Mouse (Mus musculus) hindbrain, postnatal 0 days (tissue): ENCODE data around the gene Gm19684. TPM values are rescaled to one million over a fixed set of nuclear protein-coding genes. Genes with fewer than 3 reads are reported as not detected.
"Not testable (repeated sequence)": the region's sequence is repeated elsewhere in the genome, so short reads cannot be mapped to it uniquely, and the experiment has no call there.

ENCODE experiments used
- ATAC-seq: fragments of 200-750 bp; cut with Nextera tagmentation; 2 replicates; pipeline ENCODE4 v1.8.0; 2017; ENCODE audit warnings: mild to moderate bottlenecking, moderate TSS enrichment, moderate library complexity
- DNase-seq: peaks from one replicate; pipeline ENCODE4 v3.0.0-alpha.2; 2015; ENCODE audit warnings: low spot score
- H3K27ac ChIP-seq: fragments of 300-500 bp; sonication (generic); 2 replicates; pipeline ENCODE4 v1.5.1; 2014; ENCODE audit warnings: mild to moderate bottlenecking
- H3K27me3 ChIP-seq: fragments of 300-500 bp; sonication (generic); 2 replicates; pipeline ENCODE4 v1.6.1; 2014; ENCODE audit warnings: low read length, mixed read lengths; ENCODE audit not compliant: insufficient read depth
- H3K36me3 ChIP-seq: fragments of 300-500 bp; sonication (generic); 2 replicates; pipeline ENCODE4 v1.6.1; 2014; ENCODE audit warnings: low read length, mixed read lengths; ENCODE audit not compliant: insufficient read depth
- H3K4me1 ChIP-seq: fragments of 300-500 bp; sonication (generic); 2 replicates; pipeline ENCODE4 v1.6.1; 2014; ENCODE audit warnings: antibody characterized with exemption, low read length, mixed read lengths; ENCODE audit not compliant: insufficient read depth
- H3K4me2 ChIP-seq: fragments of 300-500 bp; sonication (generic); 2 replicates; pipeline ENCODE4 v1.6.1; 2014; ENCODE audit warnings: low read depth, mild to moderate bottlenecking, low read length, moderate library complexity, mixed read lengths
- H3K4me3 ChIP-seq: fragments of 300-500 bp; sonication (generic); 2 replicates; pipeline ENCODE4 v1.5.1; 2014; ENCODE audit warnings: low read length
- H3K9ac ChIP-seq: fragments of 300-500 bp; sonication (generic); replicated peaks from 2 replicates; pipeline ENCODE4 v1.6.1; 2014; ENCODE audit warnings: mild to moderate bottlenecking, low read length, moderate library complexity, mixed read lengths
- H3K9me3 ChIP-seq: fragments of 300-500 bp; sonication (generic); 2 replicates; pipeline ENCODE4 v1.6.1; 2016; ENCODE audit warnings: low read length, mixed read lengths
- CTCF ChIP-seq: IDR thresholded peaks from 2 replicates; pipeline ENCODE4 v1.5.1; 2016; ENCODE audit warnings: antibody characterized with exemption, control low read depth, low read depth
- WGBS: fragments of 180-500 bp; shearing (Covaris S2); extraction: QIAGEN DNeasy Blood & Tissue Kit; methylation state at CpG from one replicate; pipeline ENCODE4 v1.1.7; 2014; 5-methylcytosine and 5-hydroxymethylcytosine counted together
- polyA plus RNA-seq: library from polyadenylated mRNA; unstranded; fragments of >200 nt; fragmentation: Nextera tagmentation; extraction: Ambion mirVana; gene quantifications from 2 replicates; pipeline ENCODE4 v1.2.1, GENCODE M21; 2015
- total RNA-seq: library from RNA; depleted of rRNA; stranded (reverse); fragments of >200 nt; gene quantifications from 2 replicates; pipeline ENCODE4 v1.2.3, GENCODE M21; 2014

Gm19684 gene
- total and polyA plus RNA-seq, 2 experiments from 2014 or later, result not detected

DNA sequence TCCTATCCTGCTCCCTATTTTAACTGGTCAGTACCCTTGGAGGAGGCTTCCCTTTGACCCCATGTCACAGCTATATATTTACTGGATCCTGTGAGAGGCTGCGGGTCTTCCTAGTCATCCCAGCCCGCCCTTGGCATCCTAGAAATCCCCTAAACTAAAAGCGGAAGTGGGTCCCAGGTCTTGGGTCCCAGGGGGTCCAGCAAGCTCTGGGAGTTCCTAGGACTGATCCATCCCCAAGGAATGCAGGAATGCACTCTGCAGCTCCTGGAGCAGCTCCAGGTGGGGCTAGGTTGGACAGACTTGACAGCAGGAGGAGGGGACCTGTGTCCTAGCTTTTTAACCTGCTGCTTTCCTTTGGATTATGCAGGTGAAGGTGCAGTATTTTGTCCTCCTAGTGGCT, 27.5 kb upstream of the Gm19684 start:
- ATAC-seq, result no peak
- TF ChIP-seq CTCF, result no peak
- Histone ChIP-seq H3K27me3 (no peaks in the 10 kb centered on the region), H3K4me3 (no peak overlapping the region), H3K4me1 (no peaks in the 10 kb centered on the region), H3K9ac (no peak overlapping the region), H3K27ac (no peak overlapping the region), H3K9me3 (no peaks in the 10 kb centered on the region), H3K36me3 (no peaks in the 10 kb centered on the region), H3K4me2 (no peak overlapping the region)
- no peak for DNase-seq
- 22% methylated on average over 3 of the region's 3 CpGs for WGBS

DNA sequence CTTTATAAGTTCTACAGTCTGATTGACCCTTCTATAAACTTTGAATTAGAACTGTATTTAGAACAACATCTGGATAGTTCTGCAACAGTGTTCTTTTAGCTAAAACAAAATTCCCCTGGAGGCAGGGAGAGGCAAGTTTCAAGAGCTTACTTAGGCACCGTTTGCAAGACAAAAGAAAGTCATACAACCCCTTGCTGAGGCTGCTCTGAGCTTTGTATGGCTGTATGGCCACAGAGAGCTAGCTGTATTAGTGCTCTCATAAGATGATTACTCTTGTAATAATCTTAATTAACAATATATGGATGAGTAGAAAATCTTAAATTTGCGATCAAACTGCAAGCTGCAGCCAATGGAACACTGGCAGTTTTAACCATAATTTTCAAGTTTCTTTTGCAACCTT, 21.9 kb upstream of the Gm19684 start:
- 42% methylated on average over 2 of the region's 2 CpGs for WGBS
- not testable (repeated sequence) for H3K9me3 ChIP-seq, DNase-seq, H3K4me2 ChIP-seq, H3K36me3 ChIP-seq, H3K9ac ChIP-seq, H3K27me3 ChIP-seq, ATAC-seq, H3K27ac ChIP-seq, H3K4me1 ChIP-seq, H3K4me3 ChIP-seq

DNA sequence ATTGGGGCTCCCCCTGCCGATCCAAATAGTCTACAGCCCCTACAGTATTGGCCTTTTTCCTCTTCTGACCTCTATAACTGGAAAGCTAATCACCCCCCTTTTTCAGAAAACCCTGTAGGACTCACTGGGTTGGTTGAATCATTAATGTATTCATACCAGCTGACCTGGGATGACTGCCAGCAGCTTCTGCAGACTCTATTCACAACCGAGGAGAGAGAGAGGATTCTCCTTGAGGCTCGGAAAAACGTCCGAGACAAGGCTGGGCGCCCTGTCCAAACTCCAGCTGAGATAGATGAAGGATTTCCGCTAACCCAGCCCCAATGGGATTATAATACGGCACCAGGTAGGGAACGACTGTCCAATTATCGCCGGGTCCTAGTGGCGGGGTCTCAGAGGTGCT, 19.4 kb upstream of the Gm19684 start:
- H3K27me3 ChIP-seq, H3K4me2 ChIP-seq, ATAC-seq, DNase-seq, H3K9ac ChIP-seq, H3K9me3 ChIP-seq, H3K4me1 ChIP-seq, H3K4me3 ChIP-seq, H3K36me3 ChIP-seq, H3K27ac ChIP-seq: not testable (repeated sequence)
- WGBS, result 69% methylated on average over 11 of the region's 12 CpGs

DNA sequence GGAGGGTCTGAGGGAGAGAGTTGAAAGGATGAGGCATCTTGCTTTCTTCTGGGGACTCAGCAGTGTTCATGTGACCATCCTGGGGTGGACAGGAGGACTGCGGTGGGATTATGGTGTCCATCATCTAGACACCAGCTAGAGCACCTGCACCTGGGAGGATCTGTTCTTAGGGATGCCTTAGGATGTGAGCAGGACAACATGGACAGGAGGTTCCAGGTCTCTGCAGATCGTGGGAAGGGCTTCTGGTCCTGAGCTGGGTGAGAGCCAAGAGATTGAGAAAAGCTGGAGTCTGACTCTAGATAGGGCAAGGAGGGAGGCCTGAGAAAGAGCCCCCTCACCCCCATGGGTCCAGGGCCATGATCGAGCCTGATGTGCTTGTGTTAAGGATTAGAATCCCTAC, 11.3 kb upstream of the Gm19684 start:
- 0 out of 2 replicates have a peak, but pooled peaks have one; percentile 16 for ATAC-seq
- not testable (repeated sequence) for H3K27ac ChIP-seq, H3K9ac ChIP-seq, H3K9me3 ChIP-seq, H3K4me2 ChIP-seq, H3K4me3 ChIP-seq, H3K27me3 ChIP-seq, H3K36me3 ChIP-seq, H3K4me1 ChIP-seq, DNase-seq
- whole genome bisulfite sequencing, result 63% methylated on average over 3 of the region's 3 CpGs

DNA sequence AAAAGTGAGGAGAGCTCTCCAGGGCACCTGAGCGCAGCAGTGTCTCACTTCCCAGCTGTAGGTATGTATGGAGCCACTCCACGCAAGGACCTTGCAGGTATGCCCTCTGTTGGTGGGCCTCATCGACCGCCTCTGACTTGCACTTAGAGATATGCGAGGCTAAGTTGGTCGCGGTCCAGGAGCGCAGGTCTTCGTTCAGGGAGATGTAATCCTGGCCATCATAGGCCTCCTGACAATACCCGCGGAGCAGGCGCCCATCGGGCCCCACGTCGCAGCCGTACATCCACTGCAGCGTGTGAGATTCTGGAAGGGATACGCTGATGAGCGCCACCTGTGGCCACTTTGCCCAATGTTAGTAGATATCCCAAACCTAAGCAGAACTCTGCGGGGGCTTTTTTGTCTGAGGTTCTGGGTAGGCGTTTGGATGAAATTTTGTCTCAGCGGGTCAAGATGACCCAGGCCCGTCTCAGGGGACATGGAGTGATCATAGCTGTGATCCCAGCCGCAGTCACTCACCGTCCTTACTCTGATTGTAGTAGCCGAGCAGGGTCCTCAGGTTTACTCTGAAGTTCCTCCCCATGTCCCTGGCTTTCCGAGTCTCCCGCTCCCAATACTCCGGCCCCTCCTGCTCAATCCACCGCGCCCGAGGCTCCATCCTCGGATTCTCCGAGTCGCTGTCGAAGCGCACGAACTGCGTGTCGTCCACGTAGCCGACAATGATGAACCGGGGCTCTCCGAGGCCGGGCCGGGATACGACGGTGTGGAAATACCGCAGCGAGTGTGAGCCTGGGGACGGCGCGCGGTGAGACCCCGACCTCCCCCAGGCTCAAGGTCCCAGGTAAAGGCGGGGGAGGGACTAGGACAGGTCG, 10.6 kb upstream of the Gm19684 start:
- H3K9ac ChIP-seq, result not testable (repeated sequence)

DNA sequence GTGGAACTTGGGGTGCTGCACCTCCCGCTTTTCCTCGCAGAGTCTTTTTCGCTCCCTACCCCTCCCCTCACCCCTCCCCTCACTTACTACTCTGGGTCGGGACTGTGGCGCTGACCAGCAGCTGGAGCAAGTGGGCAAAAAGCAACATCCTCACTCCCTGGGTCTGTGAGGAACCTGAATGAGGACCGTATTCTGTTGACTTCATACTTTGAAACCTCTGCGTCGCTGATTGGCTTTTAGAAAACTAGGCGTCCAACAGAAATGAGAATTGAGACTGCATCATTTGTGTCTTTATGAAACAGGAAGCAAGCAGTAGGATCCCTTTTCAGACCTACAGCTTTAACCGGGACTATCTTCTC, 10.0 kb upstream of the Gm19684 start:
- not testable (repeated sequence) for H3K9me3 ChIP-seq, H3K9ac ChIP-seq, H3K27ac ChIP-seq, H3K36me3 ChIP-seq, H3K27me3 ChIP-seq, H3K4me1 ChIP-seq
- H3K4me2 ChIP-seq, result peak overlapping the region; percentile 75
- ATAC-seq, result peak; percentile 41
- peak overlapping the region; percentile 41 for H3K4me3 ChIP-seq
- WGBS, result 4% methylated on average over 10 of the region's 10 CpGs
- peak; percentile 53 for DNase-seq

More for the DNA sequence above, 10.6 kb upstream of the Gm19684 start:
- H3K36me3 ChIP-seq, H3K4me1 ChIP-seq, H3K27me3 ChIP-seq, H3K27ac ChIP-seq, H3K9me3 ChIP-seq: not testable (repeated sequence)
- Histone ChIP-seq H3K4me2 (peak overlapping the region; percentile 75), H3K4me3 (peak overlapping the region; percentile 41)
- 1% methylated on average over 56 of the region's 57 CpGs for WGBS
- peak; percentile 50 for TF ChIP-seq CTCF
- peak; percentile 85 for ATAC-seq
- peak; percentile 10 for DNase-seq

DNA sequence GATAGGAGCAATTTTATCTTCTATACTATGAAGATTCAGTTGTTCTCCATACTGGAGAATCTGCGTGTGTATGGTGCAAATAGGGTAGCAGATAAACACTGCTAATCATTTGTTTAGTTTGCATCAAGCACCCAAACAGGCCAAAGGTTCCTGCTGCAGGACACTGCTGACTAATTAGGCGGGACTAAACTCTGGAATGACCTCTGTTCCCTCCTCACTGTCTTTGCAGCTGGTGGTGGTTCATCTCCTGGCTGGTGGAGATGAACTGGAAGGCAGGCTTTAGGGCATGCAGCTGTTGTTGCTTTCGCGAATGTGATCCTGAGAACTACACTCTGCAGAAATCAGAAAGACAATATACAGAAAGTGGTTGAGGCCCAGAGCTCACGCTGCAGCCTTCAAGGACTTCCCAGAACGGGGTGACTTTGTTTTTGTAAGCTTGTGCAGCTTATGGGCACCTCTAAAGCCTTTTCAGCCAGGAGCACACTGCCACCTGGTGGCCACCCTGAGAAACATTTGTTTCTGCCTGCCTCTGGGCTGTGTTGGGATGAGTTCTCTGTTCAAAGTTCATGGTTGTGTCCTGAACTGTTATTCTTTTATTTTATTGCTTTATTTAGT, 7.4 kb upstream of the Gm19684 start:
- H3K27me3 ChIP-seq, H3K27ac ChIP-seq, H3K4me2 ChIP-seq, H3K9me3 ChIP-seq, H3K4me3 ChIP-seq, H3K36me3 ChIP-seq, H3K9ac ChIP-seq, H3K4me1 ChIP-seq: not testable (repeated sequence)
- peak; percentile 72 for TF ChIP-seq CTCF
- peak; percentile 68; the same call in 1 of the 2 replicates for ATAC-seq
- peak; percentile 73 for DNase-seq
- 17% methylated on average over 6 of the region's 6 CpGs for WGBS

DNA sequence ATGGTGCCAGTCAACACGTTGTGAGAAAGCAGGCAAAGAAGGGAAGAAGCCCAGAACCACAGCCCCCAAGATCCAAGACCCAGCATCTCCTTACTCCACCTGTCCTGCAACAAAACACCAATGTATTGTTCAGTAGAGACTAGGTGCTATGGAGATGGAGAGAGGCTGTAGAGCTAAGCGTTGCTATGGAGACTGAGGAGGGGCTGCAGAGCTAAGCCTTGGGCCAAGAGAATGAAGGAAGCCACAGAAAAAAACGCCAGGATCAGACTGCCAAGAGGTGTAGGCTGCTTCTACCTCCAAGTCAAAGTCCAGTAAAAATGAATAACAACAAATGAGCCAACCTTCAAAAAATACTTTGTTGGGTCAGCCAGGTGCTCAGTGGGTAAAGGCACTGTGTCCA, 4.9 kb upstream of the Gm19684 start:
- not testable (repeated sequence) for H3K4me1 ChIP-seq, H3K27me3 ChIP-seq, H3K27ac ChIP-seq, H3K4me2 ChIP-seq, H3K4me3 ChIP-seq, H3K36me3 ChIP-seq, ATAC-seq, H3K9ac ChIP-seq, H3K9me3 ChIP-seq
- peak; percentile 15 for DNase-seq
- WGBS, result 27% methylated on average over 3 of the region's 3 CpGs

DNA sequence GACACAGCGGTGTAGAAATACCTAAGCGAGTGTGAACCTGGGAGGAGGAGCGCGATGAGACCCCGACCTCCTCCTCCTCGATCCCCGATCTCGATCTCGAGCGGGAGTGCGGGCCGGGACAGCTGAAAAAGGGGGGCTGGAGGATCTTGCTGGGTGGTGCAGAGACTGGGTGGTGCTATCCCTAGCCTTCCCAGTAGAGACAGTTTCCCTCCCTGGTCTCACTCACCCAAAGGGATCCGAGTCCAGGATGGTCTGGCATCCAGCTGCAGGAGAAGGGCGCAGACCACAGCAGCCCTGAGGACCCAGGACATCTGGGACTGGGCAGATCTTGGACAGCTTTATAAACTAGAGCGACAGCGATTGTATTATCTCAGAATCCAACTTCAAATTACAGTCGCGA, 639 bp upstream of the Gm19684 start:
- H3K9ac ChIP-seq, H3K27ac ChIP-seq, H3K36me3 ChIP-seq, H3K27me3 ChIP-seq, DNase-seq, H3K4me3 ChIP-seq, H3K9me3 ChIP-seq, H3K4me1 ChIP-seq, ATAC-seq: not testable (repeated sequence)
- WGBS, result 24% methylated on average over 18 of the region's 18 CpGs
- peak overlapping the region; percentile 31; the same call in 1 of the 2 replicates for H3K4me2 ChIP-seq

DNA sequence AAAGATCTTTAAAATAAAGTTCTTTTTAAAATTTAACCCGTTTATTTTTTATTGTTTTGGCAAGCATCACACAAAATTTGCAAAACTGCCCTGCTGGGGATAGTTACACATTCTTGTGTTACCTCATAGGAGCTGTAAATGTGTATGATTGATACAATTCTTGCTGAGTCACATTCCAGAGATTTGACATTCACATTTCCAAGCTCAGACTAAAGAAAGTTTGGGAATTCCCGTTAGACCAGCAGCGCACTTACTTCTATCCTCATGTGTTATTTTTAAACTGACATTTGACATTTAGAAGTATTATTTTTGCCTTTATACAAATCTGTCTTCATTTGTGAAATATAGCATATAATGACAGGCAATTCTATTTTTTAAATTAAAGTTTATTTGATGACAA, 2.6 kb downstream of the Gm19684 start:
- WGBS, result 77% methylated on average over 3 of the region's 3 CpGs
- not testable (repeated sequence) for H3K9me3 ChIP-seq, H3K4me2 ChIP-seq, H3K4me3 ChIP-seq, H3K36me3 ChIP-seq, DNase-seq, H3K9ac ChIP-seq, ATAC-seq, H3K27ac ChIP-seq, H3K27me3 ChIP-seq, H3K4me1 ChIP-seq
